Mouse (Mus musculus): ENCODE measurements at regions not wholly inside any gene's neighbourhood (a gene's known extent, or its start where the extent isn't known, plus 50 kb on each side); places are given as distances from the start of the nearest gene placed in this dataset.

DNA sequence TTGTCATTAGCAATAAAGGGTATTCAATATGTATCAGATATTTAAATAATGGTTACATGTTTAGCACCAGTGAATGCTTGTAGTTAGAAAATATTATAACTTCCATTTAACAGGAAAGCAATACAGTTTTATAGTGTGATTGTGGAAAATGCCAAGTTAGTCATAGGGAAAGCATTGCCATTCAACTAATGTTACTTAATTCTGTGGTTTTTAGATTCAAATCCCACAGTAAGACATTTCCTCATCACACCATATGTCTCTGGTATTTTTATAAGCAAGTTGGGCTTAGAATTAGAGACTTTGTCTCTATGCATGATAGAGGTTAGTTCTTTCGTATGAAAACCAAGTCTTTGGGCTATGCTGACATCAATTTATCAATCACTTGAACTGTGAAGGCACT, 133.0 kb downstream of the Prr30 start:
- Histone ChIP-seq H3K4me2 (ENCODE audit: low read length) (no peak overlapping the region), H3K9ac (replicated peaks; ENCODE audit: low read depth, low read length) (no peak overlapping the region), H3K27me3 (replicated peaks; ENCODE audit: control insufficient read depth, insufficient read depth, low read length) (no peaks in the 10 kb centered on the region), H3K4me3 (replicated peaks; ENCODE audit: low read length) (no peak overlapping the region), H3K36me3 (ENCODE audit: control insufficient read depth, insufficient read depth) (no peaks in the 10 kb centered on the region), H3K9me3 (ENCODE audit: control insufficient read depth, low read length) (no peaks in the 10 kb centered on the region), H3K4me1 (replicated peaks; ENCODE audit: control insufficient read depth, insufficient read depth, low read length) (no peaks in the 10 kb centered on the region), H3K27ac (ENCODE audit: low read length) (no peak overlapping the region)
- 77% methylated on average over 1 of the region's 1 CpGs for WGBS
- no peak for ATAC-seq

DNA sequence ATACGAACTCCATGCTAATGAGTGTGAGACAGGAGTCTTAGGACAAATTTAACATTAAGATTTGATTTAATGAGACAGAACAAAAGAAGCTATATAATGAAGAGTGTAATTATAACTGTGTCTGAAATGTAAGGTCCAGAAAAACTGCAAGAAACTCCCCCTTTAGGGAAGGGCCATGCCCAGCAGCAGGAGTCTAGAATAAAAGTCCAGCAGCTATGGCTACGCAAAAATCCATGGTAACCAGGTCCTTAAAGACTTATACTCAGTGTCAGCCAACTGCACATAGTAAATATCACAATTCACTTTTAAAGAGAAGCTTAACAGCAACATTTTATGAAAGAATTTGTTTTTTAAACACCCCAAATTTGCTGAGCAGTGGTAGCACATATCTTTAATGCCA, 143.3 kb downstream of the Prr30 start:
- Histone ChIP-seq H3K9ac (replicated peaks; ENCODE audit: low read depth, low read length) (no peak overlapping the region), H3K27ac (ENCODE audit: low read length) (no peak overlapping the region), H3K27me3 (replicated peaks; ENCODE audit: control insufficient read depth, insufficient read depth, low read length) (no peaks in the 10 kb centered on the region), H3K9me3 (ENCODE audit: control insufficient read depth, low read length) (no peaks in the 10 kb centered on the region), H3K4me2 (ENCODE audit: low read length) (no peak overlapping the region), H3K4me3 (replicated peaks; ENCODE audit: low read length) (no peak overlapping the region), H3K36me3 (ENCODE audit: control insufficient read depth, insufficient read depth) (no peaks in the 10 kb centered on the region), H3K4me1 (replicated peaks; ENCODE audit: control insufficient read depth, insufficient read depth, low read length) (0 out of 2 replicates have a peak, but pooled peaks cover 6% of the 10 kb centered on the region)
- WGBS, result 64% methylated on average over 2 of the region's 2 CpGs
- no peak for ATAC-seq

DNA sequence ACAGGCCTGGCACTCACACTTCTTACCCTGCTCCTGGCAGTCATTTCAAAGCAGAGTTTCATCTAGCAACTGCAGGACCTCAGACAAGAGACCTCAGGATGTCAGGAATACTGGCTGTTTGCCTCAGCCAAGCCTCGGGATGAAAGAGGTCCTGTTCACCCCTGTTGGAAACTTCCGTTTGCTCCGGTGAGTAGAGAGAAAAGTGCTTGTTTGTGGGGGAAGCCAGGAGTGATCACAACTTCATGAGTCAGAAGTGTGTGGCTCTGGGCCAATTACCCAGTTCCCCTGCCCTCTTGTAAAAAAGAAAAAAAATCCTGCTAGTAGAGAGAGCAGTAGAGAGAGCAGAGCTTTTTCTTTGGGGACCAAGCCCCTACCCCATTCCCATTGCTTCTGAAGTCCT, 144.2 kb downstream of the Prr30 start:
- no peak overlapping the region for H3K4me2 ChIP-seq (ENCODE audit: low read length)
- no peak overlapping the region for H3K9ac ChIP-seq (replicated peaks; ENCODE audit: low read depth, low read length)
- 6% methylated on average over 3 of the region's 3 CpGs for WGBS
- 0 out of 2 replicates have a peak, but pooled peaks cover 6% of the 10 kb centered on the region for H3K4me1 ChIP-seq (replicated peaks; ENCODE audit: control insufficient read depth, insufficient read depth, low read length)
- ATAC-seq, result peak; percentile 85
- no peaks in the 10 kb centered on the region for H3K36me3 ChIP-seq (ENCODE audit: control insufficient read depth, insufficient read depth)
- H3K27ac ChIP-seq (ENCODE audit: low read length), result no peak overlapping the region
- no peaks in the 10 kb centered on the region for H3K27me3 ChIP-seq (replicated peaks; ENCODE audit: control insufficient read depth, insufficient read depth, low read length)
- no peak overlapping the region for H3K4me3 ChIP-seq (replicated peaks; ENCODE audit: low read length)
- no peaks in the 10 kb centered on the region for H3K9me3 ChIP-seq (ENCODE audit: control insufficient read depth, low read length)

DNA sequence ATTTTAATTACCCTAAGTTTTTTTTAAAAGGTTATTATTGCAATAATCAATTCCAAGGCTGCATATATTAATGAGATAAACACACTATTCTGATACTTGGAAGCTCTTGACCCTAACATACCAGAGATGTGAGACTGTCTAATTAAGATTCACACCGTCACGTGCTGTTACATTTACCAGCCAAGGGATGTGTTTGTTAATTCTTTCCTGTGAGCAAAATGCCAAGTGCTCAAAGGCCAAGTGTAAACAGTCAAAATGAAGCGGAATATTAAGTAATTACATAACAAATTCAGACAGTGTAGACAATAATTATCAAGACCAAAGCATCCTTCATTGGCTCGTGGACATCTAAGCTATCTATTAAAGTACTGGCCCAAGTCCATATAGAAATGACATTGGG, 145.3 kb downstream of the Prr30 start:
- Histone ChIP-seq H3K27ac (ENCODE audit: low read length) (no peak overlapping the region), H3K4me2 (ENCODE audit: low read length) (no peak overlapping the region), H3K9me3 (ENCODE audit: control insufficient read depth, low read length) (no peaks in the 10 kb centered on the region), H3K27me3 (replicated peaks; ENCODE audit: control insufficient read depth, insufficient read depth, low read length) (no peaks in the 10 kb centered on the region), H3K4me3 (replicated peaks; ENCODE audit: low read length) (no peak overlapping the region), H3K36me3 (ENCODE audit: control insufficient read depth, insufficient read depth) (no peaks in the 10 kb centered on the region), H3K9ac (replicated peaks; ENCODE audit: low read depth, low read length) (no peak overlapping the region), H3K4me1 (replicated peaks; ENCODE audit: control insufficient read depth, insufficient read depth, low read length) (0 out of 2 replicates have a peak, but pooled peaks cover 6% of the 10 kb centered on the region)
- ATAC-seq, result peak; percentile 39; the same call in 1 of the 2 replicates
- 17% methylated on average over 4 of the region's 4 CpGs for WGBS

DNA sequence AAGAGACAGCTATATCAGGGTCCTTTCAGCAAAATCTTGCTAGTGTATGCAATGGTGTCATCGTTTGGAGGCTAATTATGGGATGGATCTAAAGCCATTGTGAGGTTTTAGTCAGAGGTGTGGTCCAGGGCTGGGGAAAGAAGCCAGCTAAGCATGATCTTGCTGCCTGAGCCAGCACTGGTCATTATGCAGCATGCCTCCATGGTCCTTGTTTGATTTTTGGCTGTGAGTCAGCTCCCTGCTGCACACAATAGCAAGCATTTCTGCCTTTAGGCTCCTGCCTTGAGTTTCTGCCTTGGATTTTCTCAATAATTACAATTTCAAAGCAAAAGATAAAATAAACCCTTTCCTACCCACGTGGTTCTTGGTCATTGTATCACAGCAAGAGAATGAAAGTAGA, 147.4 kb downstream of the Prr30 start:
- H3K4me1 ChIP-seq (replicated peaks; ENCODE audit: control insufficient read depth, insufficient read depth, low read length), result 0 out of 2 replicates have a peak, but pooled peaks cover 6% of the 10 kb centered on the region
- no peak overlapping the region for H3K4me3 ChIP-seq (replicated peaks; ENCODE audit: low read length)
- no peak overlapping the region for H3K4me2 ChIP-seq (ENCODE audit: low read length)
- peak; percentile 49; the same call in 1 of the 2 replicates for ATAC-seq
- no peaks in the 10 kb centered on the region for H3K36me3 ChIP-seq (ENCODE audit: control insufficient read depth, insufficient read depth)
- H3K9me3 ChIP-seq (ENCODE audit: control insufficient read depth, low read length), result no peaks in the 10 kb centered on the region
- WGBS, result 29% methylated on average over 2 of the region's 2 CpGs
- H3K9ac ChIP-seq (replicated peaks; ENCODE audit: low read depth, low read length), result no peak overlapping the region
- no peaks in the 10 kb centered on the region for H3K27me3 ChIP-seq (replicated peaks; ENCODE audit: control insufficient read depth, insufficient read depth, low read length)
- no peak overlapping the region for H3K27ac ChIP-seq (ENCODE audit: low read length)

DNA sequence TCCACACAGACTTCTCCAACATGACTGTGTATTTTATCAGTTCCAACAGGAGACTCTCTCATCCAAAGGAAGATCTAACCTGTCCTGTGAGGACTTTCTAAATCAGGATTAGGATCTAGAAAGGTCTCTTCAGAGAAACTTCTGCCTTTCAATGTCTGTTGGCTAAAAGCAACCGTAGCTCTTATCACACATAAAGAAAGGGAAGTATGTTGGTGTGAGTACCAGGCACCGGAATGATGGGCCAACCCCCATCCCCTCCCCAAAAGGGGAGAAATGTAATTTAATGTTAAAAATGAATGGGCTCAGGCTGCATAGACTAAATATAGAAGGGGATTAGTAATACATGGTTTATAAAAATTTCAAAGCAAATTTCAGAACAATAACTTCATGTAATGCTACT, 149.9 kb downstream of the Prr30 start:
- WGBS, result 89% methylated on average over 2 of the region's 2 CpGs
- H3K9ac ChIP-seq (replicated peaks; ENCODE audit: low read depth, low read length), result no peak overlapping the region
- no peaks in the 10 kb centered on the region for H3K27me3 ChIP-seq (replicated peaks; ENCODE audit: control insufficient read depth, insufficient read depth, low read length)
- ATAC-seq, result no peak
- no peaks in the 10 kb centered on the region for H3K9me3 ChIP-seq (ENCODE audit: control insufficient read depth, low read length)
- H3K36me3 ChIP-seq (ENCODE audit: control insufficient read depth, insufficient read depth), result no peaks in the 10 kb centered on the region
- 0 out of 2 replicates have a peak, but pooled peaks cover 6% of the 10 kb centered on the region for H3K4me1 ChIP-seq (replicated peaks; ENCODE audit: control insufficient read depth, insufficient read depth, low read length)
- no peak overlapping the region for H3K4me3 ChIP-seq (replicated peaks; ENCODE audit: low read length)
- no peak overlapping the region for H3K27ac ChIP-seq (ENCODE audit: low read length)
- H3K4me2 ChIP-seq (ENCODE audit: low read length), result no peak overlapping the region

DNA sequence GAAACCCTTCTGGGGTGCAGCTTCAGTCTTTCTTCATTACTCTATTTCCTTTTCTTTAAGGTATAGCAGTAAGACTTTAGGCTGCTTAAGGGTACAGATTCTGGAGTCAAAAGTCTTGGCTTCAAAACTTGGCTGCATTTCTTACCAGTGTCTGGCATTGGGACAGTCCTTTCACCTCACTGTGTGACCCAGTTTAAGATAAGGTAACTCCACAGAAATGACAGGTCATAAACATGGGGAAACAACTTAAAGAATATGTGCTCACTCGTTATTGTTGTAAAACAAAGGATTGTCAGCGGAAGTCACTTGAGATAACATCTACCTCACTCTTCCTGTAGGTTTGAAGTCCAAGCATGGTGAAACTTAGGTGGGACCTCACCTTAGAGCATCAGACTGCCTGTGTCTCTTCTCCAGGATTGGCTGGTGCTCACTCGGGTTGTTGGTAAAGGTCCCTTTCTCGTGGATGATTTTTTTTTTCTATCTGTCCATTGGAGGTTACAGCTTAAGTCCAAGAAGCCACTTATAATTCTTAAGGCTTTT, 150.4 kb downstream of the Prr30 start:
- WGBS, result 94% methylated on average over 4 of the region's 4 CpGs
- Histone ChIP-seq H3K4me2 (ENCODE audit: low read length) (no peak overlapping the region), H3K27me3 (replicated peaks; ENCODE audit: control insufficient read depth, insufficient read depth, low read length) (no peaks in the 10 kb centered on the region), H3K27ac (ENCODE audit: low read length) (no peak overlapping the region), H3K36me3 (ENCODE audit: control insufficient read depth, insufficient read depth) (no peaks in the 10 kb centered on the region), H3K4me3 (replicated peaks; ENCODE audit: low read length) (no peak overlapping the region), H3K9me3 (ENCODE audit: control insufficient read depth, low read length) (no peaks in the 10 kb centered on the region), H3K9ac (replicated peaks; ENCODE audit: low read depth, low read length) (no peak overlapping the region), H3K4me1 (replicated peaks; ENCODE audit: control insufficient read depth, insufficient read depth, low read length) (0 out of 2 replicates have a peak, but pooled peaks cover 4% of the 10 kb centered on the region)
- ATAC-seq, result no peak

DNA sequence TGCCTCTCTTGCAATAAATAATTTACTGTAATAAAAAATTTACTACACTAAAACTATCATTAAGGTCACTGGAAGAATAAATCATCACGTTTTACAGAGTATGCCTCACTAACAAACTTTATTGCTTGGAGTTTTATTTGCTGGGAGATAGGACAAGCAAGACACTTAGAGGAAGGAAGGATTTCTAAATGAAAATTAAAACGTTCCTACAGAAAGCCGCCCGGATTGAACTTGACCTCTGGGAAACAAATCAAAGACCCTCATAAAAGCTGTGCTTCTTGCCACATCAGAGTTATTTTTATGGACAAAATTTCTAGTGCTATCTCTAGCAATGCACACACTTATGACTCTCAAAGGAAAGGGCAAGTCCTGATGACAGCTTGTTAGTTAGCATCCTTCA, 156.6 kb downstream of the Prr30 start:
- no peak overlapping the region for H3K27ac ChIP-seq (ENCODE audit: low read length)
- no peak overlapping the region for H3K4me3 ChIP-seq (replicated peaks; ENCODE audit: low read length)
- H3K9ac ChIP-seq (replicated peaks; ENCODE audit: low read depth, low read length), result no peak overlapping the region
- H3K27me3 ChIP-seq (replicated peaks; ENCODE audit: control insufficient read depth, insufficient read depth, low read length), result no peaks in the 10 kb centered on the region
- H3K36me3 ChIP-seq (ENCODE audit: control insufficient read depth, insufficient read depth), result no peaks in the 10 kb centered on the region
- 87% methylated on average over 4 of the region's 4 CpGs for WGBS
- no peak overlapping the region for H3K4me2 ChIP-seq (ENCODE audit: low read length)
- H3K4me1 ChIP-seq (replicated peaks; ENCODE audit: control insufficient read depth, insufficient read depth, low read length), result no peaks in the 10 kb centered on the region
- H3K9me3 ChIP-seq (ENCODE audit: control insufficient read depth, low read length), result no peaks in the 10 kb centered on the region
- ATAC-seq, result no peak

DNA sequence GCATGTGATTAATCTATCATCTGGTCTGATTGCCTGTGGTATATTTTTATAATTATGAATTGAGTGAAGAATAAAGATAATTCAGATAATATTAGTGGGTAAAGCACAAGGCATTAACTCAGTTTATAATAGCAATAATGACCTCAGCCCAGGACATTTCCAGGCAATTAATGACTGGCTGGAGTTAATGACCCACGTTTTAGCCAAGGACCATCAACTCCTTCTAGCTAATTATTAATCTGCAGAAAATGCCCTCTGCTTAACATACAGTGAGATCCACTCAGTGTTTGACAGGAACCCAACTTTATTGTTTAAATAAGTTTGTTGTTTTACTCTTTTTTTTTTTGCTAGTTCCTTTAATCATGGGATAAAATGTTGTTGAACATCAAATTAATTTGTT, 199.1 kb downstream of the Prr30 start:
- no peak overlapping the region for H3K27ac ChIP-seq (ENCODE audit: low read length)
- H3K36me3 ChIP-seq (ENCODE audit: control insufficient read depth, insufficient read depth), result no peaks in the 10 kb centered on the region
- 38% methylated on average over 1 of the region's 1 CpGs for WGBS
- no peak overlapping the region for H3K9ac ChIP-seq (replicated peaks; ENCODE audit: low read depth, low read length)
- no peak overlapping the region for H3K4me2 ChIP-seq (ENCODE audit: low read length)
- H3K9me3 ChIP-seq (ENCODE audit: control insufficient read depth, low read length), result no peaks in the 10 kb centered on the region
- no peak overlapping the region for H3K4me3 ChIP-seq (replicated peaks; ENCODE audit: low read length)
- no peaks in the 10 kb centered on the region for H3K27me3 ChIP-seq (replicated peaks; ENCODE audit: control insufficient read depth, insufficient read depth, low read length)
- no peak for ATAC-seq
- H3K4me1 ChIP-seq (replicated peaks; ENCODE audit: control insufficient read depth, insufficient read depth, low read length), result no peaks in the 10 kb centered on the region

DNA sequence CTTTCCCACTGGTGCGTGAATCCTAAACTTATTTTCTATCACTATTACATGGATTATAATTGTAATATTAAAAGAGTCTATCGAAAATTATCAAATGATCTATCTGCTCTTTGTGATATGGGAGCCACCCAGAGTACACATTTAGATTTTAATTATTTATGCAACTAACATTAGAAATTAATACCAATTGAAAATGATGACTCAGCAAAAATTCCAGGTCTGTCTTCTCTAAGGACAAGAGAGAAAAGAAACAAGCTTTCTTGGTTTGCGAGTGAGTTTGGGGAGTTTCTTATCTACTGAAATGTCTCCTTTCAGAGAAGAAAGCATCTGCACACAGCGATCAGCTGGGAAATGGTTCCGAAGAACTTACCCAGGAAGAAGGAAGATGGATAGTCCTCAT, 219.4 kb downstream of the Prr30 start:
- Histone ChIP-seq H3K4me2 (ENCODE audit: low read length) (no peak overlapping the region), H3K4me1 (replicated peaks; ENCODE audit: control insufficient read depth, insufficient read depth, low read length) (no peaks in the 10 kb centered on the region), H3K4me3 (replicated peaks; ENCODE audit: low read length) (no peak overlapping the region), H3K27me3 (replicated peaks; ENCODE audit: control insufficient read depth, insufficient read depth, low read length) (no peaks in the 10 kb centered on the region), H3K9ac (replicated peaks; ENCODE audit: low read depth, low read length) (no peak overlapping the region), H3K27ac (ENCODE audit: low read length) (no peak overlapping the region), H3K36me3 (ENCODE audit: control insufficient read depth, insufficient read depth) (no peaks in the 10 kb centered on the region), H3K9me3 (ENCODE audit: control insufficient read depth, low read length) (no peaks in the 10 kb centered on the region)
- ATAC-seq, result no peak
- 92% methylated on average over 5 of the region's 5 CpGs for WGBS

Data from forebrain, embryonic 16.5 days (tissue).